Mouse (Mus musculus): Measurements from ENCODE around the gene Rgs7bp. TPM values are rescaled to one million over a fixed set of nuclear protein-coding genes. Genes with fewer than 3 reads are reported as not detected.

The Rgs7bp gene
- polyA plus RNA-seq, 1 experiment from 2014 or later, result 4.9 TPM

- WGBS, result 69% methylated on average over 2 of the region's 2 CpGs
- H3K9ac ChIP-seq, result no peak overlapping the region
- no peaks in the 10 kb centered on the region for H3K4me1 ChIP-seq (replicated peaks)
- H3K36me3 ChIP-seq, result no peaks in the 10 kb centered on the region
- no peak for ATAC-seq (ENCODE audit: low FRiP score)
- no peak overlapping the region for H3K27ac ChIP-seq
- no peaks in the 10 kb centered on the region for H3K9me3 ChIP-seq
- H3K4me3 ChIP-seq, result no peak overlapping the region
- no peak overlapping the region for H3K4me2 ChIP-seq
- H3K27me3 ChIP-seq, result no peaks in the 10 kb centered on the region
These were observed 53.0 kb downstream of the Rgs7bp start for GRCm38 (mm10) chr13:105001714-105002113.

DNA sequence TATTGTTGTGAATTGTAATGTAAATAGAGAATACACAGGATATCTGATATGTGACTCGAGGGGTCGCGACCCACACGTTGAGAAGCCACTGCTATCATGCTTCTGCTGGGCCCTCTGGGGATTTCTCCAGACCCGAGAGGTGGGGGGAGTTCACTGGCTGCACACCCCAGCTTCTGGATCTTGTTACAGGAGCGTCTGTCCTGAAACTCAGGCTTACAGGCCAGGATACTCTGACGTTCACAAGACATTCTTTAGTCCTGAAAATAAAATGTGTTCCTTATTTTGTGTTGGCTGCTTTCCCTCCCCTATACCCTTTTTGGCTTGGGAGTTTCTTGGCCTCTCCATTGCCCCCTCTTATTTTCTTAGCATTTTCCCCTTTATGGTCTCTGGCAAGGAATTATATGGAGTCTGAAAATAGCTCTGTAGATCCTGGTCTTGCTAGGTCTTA lies 65.9 kb downstream of the Rgs7bp start:
- Histone ChIP-seq H3K27ac (no peak overlapping the region), H3K4me1 (replicated peaks) (no peaks in the 10 kb centered on the region), H3K27me3 (no peaks in the 10 kb centered on the region), H3K4me2 (no peak overlapping the region), H3K4me3 (no peak overlapping the region), H3K9ac (no peak overlapping the region), H3K36me3 (no peaks in the 10 kb centered on the region), H3K9me3 (no peaks in the 10 kb centered on the region)
- no peak for ATAC-seq (ENCODE audit: low FRiP score)
- WGBS, result 75% methylated on average over 7 of the region's 7 CpGs

- Histone ChIP-seq H3K9me3 (no peaks in the 10 kb centered on the region), H3K4me1 (replicated peaks) (no peaks in the 10 kb centered on the region), H3K27ac (no peak overlapping the region), H3K9ac (no peak overlapping the region), H3K4me2 (no peak overlapping the region), H3K36me3 (no peaks in the 10 kb centered on the region), H3K4me3 (no peak overlapping the region), H3K27me3 (no peaks in the 10 kb centered on the region)
- WGBS, result 86% methylated on average over 13 of the region's 13 CpGs
- no peak for ATAC-seq (ENCODE audit: low FRiP score)
These were observed 66.7 kb downstream of the Rgs7bp start for GRCm38 (mm10) chr13:104988009-104988540.

DNA sequence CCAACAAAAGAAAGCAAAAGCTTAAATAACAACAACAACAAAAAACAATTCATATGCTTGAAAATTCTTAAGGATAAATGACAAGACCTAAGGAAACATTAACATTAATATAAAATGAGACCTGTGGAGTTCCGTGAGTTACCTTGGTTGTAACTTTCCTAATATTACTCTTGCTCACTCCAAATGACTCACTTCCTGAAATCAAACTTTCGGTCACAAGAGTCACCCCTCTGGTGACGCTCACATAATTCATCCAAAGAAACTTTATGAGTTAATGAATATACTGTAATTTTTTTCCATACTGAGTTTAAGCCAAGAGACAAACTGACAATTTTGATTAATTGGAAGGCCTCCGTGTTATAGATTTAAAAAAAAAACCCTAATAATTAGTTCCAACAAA lies 69.0 kb downstream of the Rgs7bp start:
- Histone ChIP-seq H3K27me3 (no peaks in the 10 kb centered on the region), H3K4me1 (replicated peaks) (no peaks in the 10 kb centered on the region), H3K36me3 (peaks cover 6% of the 10 kb centered on the region; the same call in 1 of the 2 replicates), H3K9ac (no peak overlapping the region), H3K4me2 (no peak overlapping the region), H3K9me3 (no peaks in the 10 kb centered on the region), H3K4me3 (no peak overlapping the region), H3K27ac (no peak overlapping the region)
- WGBS, result 91% methylated on average over 4 of the region's 4 CpGs
- no peak for ATAC-seq (ENCODE audit: low FRiP score)

- Histone ChIP-seq H3K4me1 (replicated peaks) (no peaks in the 10 kb centered on the region), H3K27ac (no peak overlapping the region), H3K27me3 (no peaks in the 10 kb centered on the region), H3K9ac (no peak overlapping the region), H3K4me3 (no peak overlapping the region), H3K4me2 (no peak overlapping the region), H3K9me3 (no peaks in the 10 kb centered on the region), H3K36me3 (peaks cover 6% of the 10 kb centered on the region; the same call in 1 of the 2 replicates)
- 89% methylated on average over 5 of the region's 5 CpGs for WGBS
- no peak for ATAC-seq (ENCODE audit: low FRiP score)
These were observed 70.7 kb downstream of the Rgs7bp start for GRCm38 (mm10) chr13:104983989-104984388.

DNA sequence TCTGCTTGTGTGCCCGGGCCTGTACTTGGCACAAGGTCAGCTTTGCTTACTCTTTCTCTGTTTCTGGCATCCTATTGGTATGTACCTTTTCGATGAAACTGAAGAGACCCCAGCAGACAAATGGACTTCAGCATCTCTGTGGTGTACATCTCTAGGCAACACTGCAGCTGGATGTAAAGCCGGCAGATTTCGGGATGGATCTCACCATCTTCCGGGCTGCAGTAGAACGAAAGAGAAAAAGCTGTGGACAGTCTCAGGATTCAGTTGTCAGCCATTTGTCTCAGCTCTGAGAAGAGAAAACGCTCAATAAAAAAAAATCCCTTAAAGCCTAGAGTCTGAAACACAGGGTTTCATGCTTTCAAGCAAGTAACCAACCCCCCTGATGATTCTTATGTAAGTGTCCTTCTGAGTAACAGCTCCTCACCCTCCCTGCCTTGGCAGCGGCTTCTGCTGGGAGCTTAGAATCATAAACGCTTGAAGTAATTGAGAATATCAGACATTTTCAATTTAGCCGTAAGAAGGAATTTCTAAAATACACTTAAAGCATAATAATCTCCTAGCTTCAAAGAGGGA lies 71.9 kb downstream of the Rgs7bp start:
- H3K27ac ChIP-seq, result no peak overlapping the region
- no peak overlapping the region for H3K9ac ChIP-seq
- H3K4me2 ChIP-seq, result no peak overlapping the region
- H3K36me3 ChIP-seq, result peaks cover 6% of the 10 kb centered on the region; the same call in 1 of the 2 replicates
- H3K9me3 ChIP-seq, result no peaks in the 10 kb centered on the region
- no peak for ATAC-seq (ENCODE audit: low FRiP score)
- no peaks in the 10 kb centered on the region for H3K27me3 ChIP-seq
- H3K4me3 ChIP-seq, result no peak overlapping the region
- 90% methylated on average over 10 of the region's 10 CpGs for WGBS
- H3K4me1 ChIP-seq (replicated peaks), result no peaks in the 10 kb centered on the region

GRCm38 (mm10) chr13:104978176-104978575 lies 76.6 kb downstream of the Rgs7bp start:
- no peak overlapping the region for H3K4me3 ChIP-seq
- H3K27me3 ChIP-seq, result no peaks in the 10 kb centered on the region
- H3K27ac ChIP-seq, result no peak overlapping the region
- no peak overlapping the region for H3K4me2 ChIP-seq
- ATAC-seq (ENCODE audit: low FRiP score), result no peak
- H3K9me3 ChIP-seq, result no peaks in the 10 kb centered on the region
- no peak overlapping the region for H3K9ac ChIP-seq
- peaks cover 3% of the 10 kb centered on the region; the same call in 1 of the 2 replicates for H3K4me1 ChIP-seq (replicated peaks)
- peaks cover 6% of the 10 kb centered on the region; the same call in 1 of the 2 replicates for H3K36me3 ChIP-seq
- WGBS, result 75% methylated on average over 1 of the region's 1 CpGs

- no peak overlapping the region for H3K9ac ChIP-seq
- no peaks in the 10 kb centered on the region for H3K27me3 ChIP-seq
- 64% methylated on average over 2 of the region's 2 CpGs for WGBS
- H3K9me3 ChIP-seq, result no peaks in the 10 kb centered on the region
- H3K4me2 ChIP-seq, result no peak overlapping the region
- H3K36me3 ChIP-seq, result peaks cover 4% of the 10 kb centered on the region
- H3K4me3 ChIP-seq, result no peak overlapping the region
- no peaks in the 10 kb centered on the region for H3K4me1 ChIP-seq (replicated peaks)
- no peak overlapping the region for H3K27ac ChIP-seq
- no peak for ATAC-seq (ENCODE audit: low FRiP score)
These were observed 87.2 kb downstream of the Rgs7bp start for GRCm38 (mm10) chr13:104967486-104967885.

DNA sequence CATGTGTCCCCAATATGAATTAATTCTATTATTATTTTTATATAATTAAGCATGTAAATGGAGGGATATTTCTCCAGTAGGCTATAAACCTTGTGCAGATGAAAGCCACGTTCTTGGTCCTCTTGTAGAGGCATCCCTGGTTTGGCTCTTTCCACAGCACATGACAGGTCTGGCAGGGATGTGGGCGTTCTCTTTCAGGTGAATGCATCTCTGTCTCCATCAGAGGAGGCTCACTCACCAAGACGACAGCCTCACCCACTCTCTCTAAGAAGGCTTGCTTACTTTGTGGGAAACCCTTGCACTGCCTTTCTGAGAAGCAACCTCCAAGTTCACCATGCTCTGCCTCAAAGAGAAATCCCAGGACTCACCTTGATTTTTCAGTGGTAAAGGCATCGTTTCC lies 91.0 kb downstream of the Rgs7bp start:
- ATAC-seq (ENCODE audit: low FRiP score), result no peak
- no peak overlapping the region for H3K9ac ChIP-seq
- 87% methylated on average over 4 of the region's 4 CpGs for WGBS

GRCm38 (mm10) chr13:104962716-104963411 lies 91.9 kb downstream of the Rgs7bp start:
- Histone ChIP-seq H3K9me3 (no peaks in the 10 kb centered on the region), H3K9ac (no peak overlapping the region), H3K4me2 (no peak overlapping the region), H3K4me1 (replicated peaks) (peaks cover 10% of the 10 kb centered on the region; the same call in 1 of the 2 replicates), H3K4me3 (no peak overlapping the region), H3K27ac (no peak overlapping the region), H3K36me3 (peaks cover 4% of the 10 kb centered on the region), H3K27me3 (no peaks in the 10 kb centered on the region)
- 66% methylated on average over 10 of the region's 11 CpGs for WGBS
- ATAC-seq (ENCODE audit: low FRiP score), result peak; percentile 81

More for the DNA sequence above, 91.0 kb downstream of the Rgs7bp start:
- peaks cover 4% of the 10 kb centered on the region for H3K36me3 ChIP-seq
- H3K4me1 ChIP-seq (replicated peaks), result peaks cover 10% of the 10 kb centered on the region; the same call in 1 of the 2 replicates
- no peaks in the 10 kb centered on the region for H3K27me3 ChIP-seq
- no peak overlapping the region for H3K27ac ChIP-seq
- H3K9me3 ChIP-seq, result no peaks in the 10 kb centered on the region
- no peak overlapping the region for H3K4me2 ChIP-seq
- no peak overlapping the region for H3K4me3 ChIP-seq

DNA sequence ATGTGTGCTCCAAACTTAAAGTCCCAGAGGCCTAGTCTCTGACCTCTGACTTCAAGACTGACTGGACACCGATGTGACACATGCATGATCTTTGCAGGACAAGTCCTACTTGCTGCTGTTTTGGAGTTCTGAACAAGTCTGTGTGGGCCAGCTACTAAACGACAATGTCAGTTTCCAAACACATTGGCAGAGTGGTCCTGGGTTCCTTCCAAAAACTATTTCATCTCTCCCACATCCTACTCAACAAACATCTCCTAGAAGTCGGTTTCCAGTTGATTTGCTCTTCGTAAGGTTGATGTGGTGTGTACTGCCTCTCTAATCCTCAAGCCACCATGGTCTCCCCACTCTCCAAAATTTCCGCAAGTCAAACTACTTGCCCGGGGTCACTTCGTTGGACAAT lies 92.6 kb downstream of the Rgs7bp start:
- no peaks in the 10 kb centered on the region for H3K9me3 ChIP-seq
- H3K36me3 ChIP-seq, result peaks cover 4% of the 10 kb centered on the region
- no peaks in the 10 kb centered on the region for H3K27me3 ChIP-seq
- no peak overlapping the region for H3K9ac ChIP-seq
- H3K27ac ChIP-seq, result no peak overlapping the region
- H3K4me1 ChIP-seq (replicated peaks), result peaks cover 10% of the 10 kb centered on the region; the same call in 1 of the 2 replicates
- no peak overlapping the region for H3K4me2 ChIP-seq
- no peak overlapping the region for H3K4me3 ChIP-seq
- no peak for ATAC-seq (ENCODE audit: low FRiP score)
- WGBS, result 84% methylated on average over 7 of the region's 7 CpGs

- no peak overlapping the region for H3K4me2 ChIP-seq
- WGBS, result 79% methylated on average over 14 of the region's 14 CpGs
- H3K9me3 ChIP-seq, result no peaks in the 10 kb centered on the region
- H3K4me3 ChIP-seq, result no peak overlapping the region
- peaks cover 10% of the 10 kb centered on the region; the same call in 1 of the 2 replicates for H3K4me1 ChIP-seq (replicated peaks)
- H3K27me3 ChIP-seq, result no peaks in the 10 kb centered on the region
- H3K36me3 ChIP-seq, result peaks cover 4% of the 10 kb centered on the region
- H3K9ac ChIP-seq, result no peak overlapping the region
- ATAC-seq (ENCODE audit: low FRiP score), result no peak
- H3K27ac ChIP-seq, result no peak overlapping the region
These were observed 93.6 kb downstream of the Rgs7bp start for GRCm38 (mm10) chr13:104960951-104961715.

Data from hindbrain, embryonic 13.5 days (tissue).